Mouse (Mus musculus): ENCODE measurements around the gene Lmx1b.

Gene Lmx1b

DNA sequence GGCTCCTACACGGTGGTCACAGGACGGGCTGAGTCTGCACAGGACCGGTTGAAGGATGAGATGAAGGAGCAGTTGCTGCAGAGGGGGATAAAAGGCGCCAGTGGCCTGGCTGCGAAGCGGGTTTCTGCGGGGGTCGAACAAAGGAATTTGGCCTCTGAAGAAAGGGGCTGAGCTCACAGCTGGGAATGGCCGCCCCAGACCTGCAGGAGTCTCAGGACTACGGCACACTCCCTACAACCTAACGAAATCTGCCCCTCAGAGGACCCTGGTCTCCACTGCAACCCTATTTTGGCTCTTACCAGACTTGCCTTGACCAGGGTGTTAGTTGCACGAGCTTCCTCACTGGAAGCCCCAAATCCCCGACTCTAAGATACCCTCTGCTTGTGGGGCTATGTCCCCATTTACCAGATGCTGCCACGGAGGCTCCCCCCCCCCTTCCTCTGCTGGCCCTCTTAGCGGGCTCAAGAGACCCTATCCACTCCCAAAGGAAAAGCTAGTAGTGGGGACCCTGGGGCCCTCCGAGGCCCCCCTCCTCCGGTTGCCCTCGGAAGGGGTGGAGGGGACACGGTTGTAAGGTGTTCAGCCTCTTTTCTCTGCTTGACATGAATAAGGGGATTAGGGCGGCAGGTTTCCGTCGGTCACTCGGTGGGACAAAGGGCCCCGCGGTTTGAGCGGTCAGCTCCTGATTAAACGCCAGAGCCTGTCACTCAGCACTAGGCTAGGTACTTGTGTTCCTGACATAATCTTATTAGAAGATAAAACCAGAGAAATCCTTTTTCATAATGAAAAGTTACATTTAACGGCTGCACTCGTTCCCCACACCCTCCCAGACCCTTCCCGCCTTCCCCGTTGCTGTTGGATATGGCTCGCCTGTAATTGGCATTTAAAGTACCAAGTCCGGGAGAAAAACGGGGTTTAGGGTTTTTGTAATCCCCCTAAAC lies 10.0 kb downstream of the Lmx1b start:
- no peak for DNase-seq

DNA sequence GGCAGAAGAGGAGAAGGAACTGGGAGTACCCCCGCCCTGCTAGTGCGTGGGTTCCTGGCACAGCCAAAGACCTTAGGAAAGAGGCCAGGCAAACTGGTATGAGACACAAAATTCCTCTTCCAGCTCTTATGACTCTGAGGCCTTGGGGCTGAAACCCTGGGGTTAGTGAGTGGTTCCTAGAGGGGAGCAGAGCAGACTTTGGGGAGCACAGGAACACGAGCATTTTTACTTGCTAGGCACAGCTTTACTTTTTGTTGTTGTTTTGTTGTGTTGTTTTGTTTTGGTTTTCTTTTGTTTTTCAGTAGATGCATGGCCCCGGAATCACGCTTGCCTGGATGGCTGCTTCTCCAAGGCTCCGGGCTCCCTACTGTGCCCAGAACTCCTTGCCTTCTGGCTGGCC lies 10.7 kb downstream of the Lmx1b start:
- no peak for DNase-seq

DNA sequence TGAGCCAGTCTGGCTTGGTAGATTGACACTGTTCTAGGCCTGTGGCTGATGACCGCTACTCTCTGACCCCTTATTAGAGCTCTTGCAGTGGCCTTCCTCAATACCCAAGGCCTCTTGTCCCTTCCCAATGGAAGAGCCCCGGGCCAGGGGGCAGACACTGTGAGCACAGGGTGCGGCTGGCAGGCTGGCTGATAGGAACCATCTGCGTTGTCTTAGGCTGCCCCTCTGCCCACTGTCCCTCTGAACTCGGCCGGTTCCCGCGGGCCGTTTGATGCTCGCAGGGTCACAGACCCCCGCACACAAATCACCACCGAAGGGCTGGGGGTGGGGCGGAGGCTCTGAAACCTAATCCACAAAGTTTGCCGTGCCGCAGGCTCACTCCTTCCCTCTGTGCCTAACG lies 11.5 kb downstream of the Lmx1b start:
- DNase-seq: no peak

DNA sequence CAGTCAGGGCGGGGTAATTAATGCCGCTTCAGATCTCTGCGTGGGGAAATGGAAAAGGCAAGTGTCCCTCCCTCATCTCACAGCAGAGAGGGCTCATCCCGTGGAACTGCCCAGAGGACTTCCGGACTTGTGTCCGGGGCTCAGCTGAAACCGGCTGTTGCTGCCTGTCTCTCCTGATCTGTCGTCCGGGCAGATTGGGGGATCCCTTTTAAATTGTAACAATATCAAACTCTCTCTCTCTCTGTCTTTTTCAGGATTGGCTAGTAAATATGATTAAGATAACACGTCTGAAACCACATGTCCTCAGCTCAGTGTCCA lies 13.3 kb downstream of the Lmx1b start:
- DNase-seq: no peak

DNA sequence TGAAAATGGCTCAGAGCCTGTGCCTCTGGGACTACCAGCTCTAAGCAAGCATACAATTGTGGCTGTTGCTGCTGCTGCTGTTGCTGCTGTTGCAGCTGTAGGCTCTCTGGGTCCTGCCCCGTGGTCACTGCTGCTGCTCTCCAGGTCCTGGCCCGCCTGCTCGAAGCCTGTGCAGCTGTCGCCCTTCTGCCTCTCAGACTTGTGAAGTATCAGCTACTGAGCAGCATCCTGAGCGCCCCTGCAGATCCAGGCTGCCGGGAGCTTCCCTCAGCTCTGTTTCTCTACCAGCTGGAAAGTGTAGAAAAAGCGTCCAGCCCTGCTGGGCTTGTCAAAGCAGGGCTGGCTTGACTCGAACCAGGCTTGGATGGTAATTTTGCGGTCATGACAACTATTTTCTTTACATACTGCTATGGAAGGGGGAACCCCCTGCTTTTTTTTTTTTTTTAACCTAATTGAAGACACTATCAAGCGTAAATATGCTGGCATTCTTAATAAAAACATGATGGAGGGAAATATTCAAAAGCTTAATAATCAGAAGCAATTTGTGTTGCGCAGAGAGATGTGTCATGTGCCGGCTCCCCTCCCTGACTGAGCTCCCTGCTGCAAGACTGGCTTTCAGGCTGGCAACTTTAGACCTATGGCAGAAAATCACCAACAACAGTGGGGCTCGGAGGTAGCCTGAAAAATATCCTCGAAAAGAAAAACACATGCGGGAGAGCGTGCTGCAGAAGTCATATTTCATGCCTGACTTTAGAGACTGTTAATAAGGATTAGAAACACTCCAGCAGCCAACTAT lies 13.9 kb downstream of the Lmx1b start:
- no peak for DNase-seq

DNA sequence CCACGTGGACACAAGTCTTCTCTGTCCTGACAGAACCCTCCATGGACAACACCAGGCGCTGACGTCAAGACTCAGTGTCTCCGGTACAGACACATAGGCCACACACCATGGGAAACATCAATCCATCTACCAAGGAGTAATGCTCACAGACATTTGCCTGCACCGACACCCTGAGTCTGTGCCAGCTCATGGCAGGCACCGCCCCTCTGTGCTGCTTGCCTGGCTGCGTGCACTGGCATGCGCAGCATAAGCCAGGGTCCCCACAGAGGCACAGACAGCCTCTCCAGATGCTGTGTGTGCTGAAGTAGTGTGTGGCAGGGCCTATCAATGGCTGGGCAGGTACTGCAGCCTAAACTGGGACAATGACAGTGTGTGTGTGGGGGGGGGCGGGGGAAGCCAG lies 22.6 kb downstream of the Lmx1b start:
- DNase-seq: no peak

DNA sequence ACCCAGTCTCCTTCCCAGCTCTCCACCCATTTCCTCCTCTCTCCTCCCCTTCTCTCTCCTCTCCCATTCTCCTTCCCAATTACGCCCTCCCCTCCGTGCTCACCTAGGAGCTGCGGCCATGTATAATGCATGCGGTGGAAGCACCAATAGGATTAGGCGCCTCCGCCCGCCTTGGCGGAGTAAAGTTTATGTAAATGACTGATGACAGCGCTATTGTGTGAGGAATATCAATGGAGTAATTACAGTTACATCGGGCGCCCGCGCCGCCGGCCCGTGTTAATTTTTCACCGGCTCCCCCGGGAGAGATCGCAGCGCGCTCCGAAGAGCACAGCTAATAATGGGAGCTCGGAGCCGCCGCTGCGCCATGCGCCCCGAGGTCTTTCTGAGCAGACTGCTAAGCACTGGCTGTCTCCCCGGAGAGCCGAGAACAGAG lies 23.9 kb downstream of the Lmx1b start:
- DNase-seq: no peak

DNA sequence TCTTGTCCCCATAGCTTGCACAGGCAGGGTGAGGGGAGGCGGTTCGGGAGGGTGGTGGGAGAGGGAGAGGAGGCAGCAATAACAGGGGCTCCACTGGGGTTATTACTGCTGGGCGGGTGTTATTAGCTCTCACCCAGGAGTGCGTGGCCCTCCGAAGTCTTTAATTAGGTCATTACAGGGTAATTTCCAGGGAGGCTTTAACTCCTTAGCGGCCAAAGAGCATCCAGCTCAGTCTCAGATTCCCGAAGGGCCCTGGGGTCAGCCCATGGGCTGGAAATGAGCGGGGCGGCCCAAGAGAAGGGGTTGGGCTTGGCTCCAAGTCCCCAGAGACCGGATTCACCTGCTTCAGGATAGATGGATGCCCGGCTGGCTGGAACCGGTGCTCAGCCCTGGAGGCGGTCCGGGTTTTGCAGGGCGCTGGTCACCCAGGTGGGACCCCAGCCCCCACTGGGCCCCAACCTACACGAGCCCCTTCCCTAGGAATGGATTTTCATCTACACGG lies 24.4 kb downstream of the Lmx1b start:
- no peak for DNase-seq

DNA sequence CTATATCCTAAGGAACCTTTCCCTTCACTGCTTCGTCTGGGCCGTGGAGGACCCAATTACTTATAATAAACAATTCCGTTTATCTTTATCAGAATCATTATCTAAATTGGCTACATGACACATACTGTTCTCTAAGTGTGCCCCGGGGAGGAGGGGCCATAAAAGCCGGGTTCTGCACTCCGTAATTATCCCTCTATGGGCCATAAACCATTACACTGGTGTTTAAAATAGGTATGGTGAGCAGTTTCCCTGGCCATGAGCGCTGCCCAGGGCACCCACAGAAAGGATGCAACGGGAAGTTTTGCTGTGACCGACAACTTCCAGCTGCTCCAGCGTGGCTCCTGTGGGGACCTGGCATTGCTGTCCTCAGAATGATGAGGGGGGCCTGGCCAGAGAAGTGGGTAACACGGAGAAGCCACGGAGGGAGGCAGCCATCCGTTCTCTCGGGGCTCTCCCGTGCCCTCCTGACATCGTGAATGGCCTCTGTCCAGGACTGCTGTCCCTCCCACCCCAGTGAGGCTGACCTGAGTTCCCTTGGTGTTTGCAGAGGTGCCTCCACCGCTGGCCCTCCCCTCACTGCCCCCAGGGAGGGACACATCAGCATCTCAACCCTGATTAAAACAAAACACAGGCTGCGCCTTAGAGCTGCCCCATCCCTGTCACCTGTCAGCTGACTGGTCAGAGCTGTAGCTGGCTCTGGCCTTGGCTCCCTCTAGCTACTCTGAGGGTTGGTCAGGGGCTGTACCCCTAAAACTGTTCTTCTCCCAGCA lies 34.6 kb downstream of the Lmx1b start:
- no peak for DNase-seq

DNA sequence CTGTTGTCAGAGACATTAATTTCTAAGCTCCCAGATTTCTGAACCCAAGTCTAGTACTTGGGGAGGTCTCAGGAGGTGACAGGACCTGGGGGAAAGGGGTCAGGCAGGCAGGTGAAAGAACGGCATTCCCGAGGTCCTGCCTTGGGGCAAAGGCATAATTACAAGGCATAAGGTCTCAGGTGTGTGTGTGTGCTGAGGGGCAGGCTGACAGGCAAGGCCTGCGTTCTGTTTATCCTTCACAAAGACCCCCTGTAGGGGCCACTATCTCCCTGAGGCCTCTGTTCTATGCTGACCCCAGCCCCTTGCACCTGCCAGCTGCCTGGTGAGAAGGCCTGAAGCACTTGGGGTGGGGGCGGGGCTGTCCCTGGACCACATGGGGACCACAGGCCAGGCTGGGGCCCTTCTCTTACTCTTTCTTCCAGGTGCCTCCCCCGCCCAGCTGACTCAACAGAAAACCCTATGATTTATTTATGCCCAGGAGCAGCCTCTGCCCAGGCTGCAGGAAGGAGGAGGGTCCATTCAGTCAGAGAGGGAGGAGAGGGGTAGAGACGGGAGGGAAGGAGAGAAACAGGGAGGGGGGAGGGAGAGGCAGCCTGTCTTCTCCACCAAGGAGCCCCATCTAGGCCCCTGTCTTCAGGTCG lies 35.3 kb downstream of the Lmx1b start:
- no peak for DNase-seq

DNA sequence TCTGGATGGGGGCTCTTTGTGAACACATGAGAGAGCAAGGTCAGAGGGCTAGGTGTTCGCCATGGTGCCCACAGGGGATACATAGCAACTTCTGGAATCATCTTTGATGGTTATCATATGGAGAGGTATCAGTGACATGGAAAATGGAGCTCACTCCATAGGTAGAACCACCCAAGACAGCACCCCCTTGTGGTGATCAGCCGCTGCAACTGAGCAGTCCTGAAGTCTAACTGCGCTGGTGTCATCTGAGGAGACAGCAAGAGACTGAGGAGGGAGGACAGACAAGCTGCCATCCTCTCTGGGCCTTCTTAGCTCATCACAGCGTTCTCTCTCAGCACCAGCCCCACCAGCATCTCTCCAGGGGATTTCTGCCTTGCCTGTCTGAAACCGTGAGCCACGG lies 39.8 kb downstream of the Lmx1b start:
- DNase-seq: no peak

DNA sequence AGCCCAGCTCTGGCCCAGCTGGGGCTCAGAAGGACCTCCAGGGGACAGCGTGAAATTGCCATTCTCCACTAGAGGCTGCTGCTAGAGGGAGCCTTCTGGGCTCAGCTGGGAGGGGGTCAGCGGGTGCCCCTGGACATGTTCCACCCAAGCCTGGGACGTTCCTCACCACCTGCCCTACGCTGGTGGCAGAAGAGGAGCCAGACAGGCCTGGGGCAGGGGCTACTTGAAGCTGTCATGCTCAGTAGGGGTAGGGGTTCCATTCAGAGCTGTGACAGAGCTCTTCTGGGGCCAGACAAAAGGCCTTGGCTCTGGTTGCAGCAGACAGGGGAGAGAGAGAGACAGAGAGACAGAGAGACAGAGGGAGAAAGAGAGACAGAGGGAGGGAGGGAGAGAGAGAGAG lies 42.9 kb downstream of the Lmx1b start:
- no peak for DNase-seq

DNA sequence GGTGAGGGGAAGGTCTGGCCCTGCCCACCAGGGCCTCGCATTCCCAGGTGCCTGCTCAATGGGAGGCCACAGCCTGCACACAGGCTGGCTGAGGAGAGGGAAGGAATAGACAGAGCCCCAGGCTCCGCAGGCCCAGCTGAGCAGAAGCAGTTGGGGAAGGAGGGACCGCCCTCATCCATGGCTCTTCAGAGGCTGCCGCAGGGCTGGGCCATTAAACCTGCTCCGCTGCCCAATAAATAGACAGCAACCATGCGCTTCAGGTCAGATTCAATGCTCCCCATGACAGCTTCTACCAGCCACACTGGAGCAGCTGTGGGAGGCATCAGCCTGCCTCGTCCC lies 45.3 kb downstream of the Lmx1b start:
- no peak for DNase-seq

DNA sequence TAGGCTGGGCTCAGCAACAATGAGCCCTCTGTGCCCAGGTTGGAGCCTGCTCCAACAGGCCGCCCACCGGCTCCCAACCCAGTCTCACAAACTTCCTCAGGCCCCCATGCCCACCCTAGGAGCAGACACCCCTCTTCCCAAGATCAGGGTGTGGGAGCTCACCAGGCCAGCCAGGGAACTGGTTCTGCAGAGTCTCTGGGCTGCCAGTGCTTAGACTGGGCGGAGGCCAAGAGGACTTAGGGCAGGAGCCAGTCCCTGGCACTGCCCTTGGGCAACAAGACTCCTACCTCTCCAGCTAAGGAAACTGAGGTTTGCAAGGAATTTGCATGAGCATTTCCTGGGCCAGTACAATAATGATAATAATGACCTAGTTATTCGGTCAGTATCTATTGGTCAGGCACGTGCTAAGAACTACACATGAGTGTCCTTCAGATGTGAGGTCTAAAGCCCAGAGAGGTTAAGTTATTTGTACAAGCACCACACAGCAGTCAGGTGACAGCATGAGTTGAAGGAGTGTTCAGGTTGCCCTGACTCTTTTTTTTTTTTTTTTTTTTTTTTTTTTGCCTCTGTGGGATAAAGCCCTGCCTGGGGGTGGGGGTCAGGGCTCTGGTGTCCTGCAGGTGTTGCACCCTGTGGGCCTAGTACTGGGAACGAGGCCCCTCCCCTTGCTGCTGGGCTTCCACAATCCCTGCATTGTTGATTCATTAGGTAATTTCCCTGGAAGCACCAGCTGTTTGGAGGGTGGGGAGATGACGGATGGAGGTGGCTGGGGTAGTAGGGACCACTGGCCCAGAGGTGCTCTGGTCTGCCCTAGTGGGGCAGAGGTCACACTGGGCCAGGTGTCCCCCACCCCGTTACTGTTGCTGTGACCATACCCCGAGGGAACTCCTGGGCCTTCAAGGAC lies 45.9 kb downstream of the Lmx1b start:
- DNase-seq: no peak

DNA sequence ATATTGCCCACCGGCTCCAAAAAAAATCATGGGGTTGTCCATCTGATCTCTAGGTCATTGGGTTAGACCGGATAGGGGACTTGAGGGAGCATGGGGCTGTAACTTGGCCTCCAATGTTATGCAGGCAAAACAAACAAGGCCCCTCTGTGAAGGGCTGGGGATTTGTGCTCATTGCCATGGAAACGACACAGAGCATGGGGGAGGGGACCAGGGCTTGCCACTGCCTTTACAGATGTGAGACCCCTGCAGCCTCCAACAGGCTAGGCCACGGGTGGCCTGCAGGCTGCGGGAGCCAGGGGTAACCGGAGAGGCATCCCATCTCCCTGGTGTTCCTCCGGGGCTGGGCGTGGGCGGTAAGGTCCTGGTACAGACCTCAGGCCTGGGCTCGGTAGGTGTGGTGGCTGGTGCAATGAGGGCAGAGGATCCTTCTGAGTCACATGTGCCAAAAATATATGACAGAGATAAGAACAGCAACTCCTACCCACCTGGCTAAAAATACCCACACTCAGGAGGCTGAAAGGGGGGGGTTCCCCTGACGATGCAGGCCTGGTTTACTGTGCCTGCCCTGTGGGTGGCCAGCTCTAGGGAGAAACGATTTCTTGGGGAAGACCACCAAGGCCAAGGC lies 47.3 kb downstream of the Lmx1b start:
- no peak for DNase-seq

DNA sequence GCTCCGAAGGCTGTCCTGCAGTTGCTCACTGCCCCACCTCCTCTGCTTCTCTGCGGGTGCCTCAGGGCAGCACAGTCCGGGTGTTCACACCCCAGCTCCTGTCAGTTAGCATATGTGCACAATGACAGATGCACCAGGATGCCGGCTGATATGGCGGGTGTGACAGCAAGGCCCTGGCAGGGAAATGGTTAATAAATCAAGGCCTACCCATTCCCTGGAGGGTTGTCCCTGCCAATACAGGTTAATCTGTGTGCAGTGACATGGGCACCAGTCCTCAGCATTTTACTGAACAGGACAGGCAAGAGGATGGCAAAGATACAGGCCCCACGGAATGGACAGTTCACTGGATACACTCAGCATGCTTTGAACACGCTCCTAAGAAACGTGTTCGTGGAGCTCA lies 51.0 kb downstream of the Lmx1b start:
- DNase-seq: no peak

DNA sequence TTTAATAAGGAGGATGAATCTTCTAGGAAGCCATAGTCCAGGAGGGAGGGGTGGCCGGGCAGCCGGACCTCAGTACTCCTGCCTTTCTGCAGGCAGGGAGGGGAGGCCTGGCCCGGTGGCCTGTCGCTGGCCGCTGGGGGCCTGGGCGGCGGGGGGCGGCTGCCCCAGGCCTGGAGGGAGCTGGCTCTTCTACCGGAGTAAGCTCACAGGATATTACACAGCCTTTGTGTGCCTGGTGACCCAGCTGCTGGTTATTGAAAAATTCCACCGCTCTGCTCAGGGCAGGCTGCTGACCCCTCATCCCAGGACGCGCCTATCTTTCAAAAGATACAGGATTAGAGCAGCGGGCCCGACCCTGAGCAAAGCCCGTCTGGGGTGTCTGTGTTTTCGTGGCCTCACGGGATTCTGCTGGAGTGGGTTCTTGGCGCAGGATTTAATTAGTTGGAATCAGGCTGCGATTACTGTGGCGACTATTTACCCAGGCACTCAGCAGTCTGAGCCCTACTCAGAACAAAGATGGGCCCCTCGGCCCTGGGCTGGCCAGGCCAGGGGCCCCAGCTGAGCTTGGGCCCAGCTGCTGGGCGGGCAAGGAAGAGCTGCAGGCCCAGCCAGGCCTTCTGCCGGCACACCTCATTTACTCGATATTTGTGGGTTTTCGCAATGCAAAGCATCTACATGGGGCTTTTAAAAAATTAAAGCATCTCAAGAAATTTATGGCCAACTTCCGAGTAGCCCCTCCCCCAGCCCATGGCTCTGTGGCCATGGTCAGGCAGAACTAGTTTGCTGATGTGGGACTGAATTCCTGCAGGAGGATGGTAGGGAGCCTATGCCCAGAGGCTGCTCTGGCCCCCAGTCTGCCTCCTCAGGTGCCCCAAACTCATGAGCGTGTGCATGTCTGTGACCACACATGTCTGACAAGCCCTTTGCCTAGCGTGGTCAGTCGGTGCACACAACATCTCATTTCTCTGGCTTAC lies 55.1 kb downstream of the Lmx1b start:
- DNase-seq: no peak

DNA sequence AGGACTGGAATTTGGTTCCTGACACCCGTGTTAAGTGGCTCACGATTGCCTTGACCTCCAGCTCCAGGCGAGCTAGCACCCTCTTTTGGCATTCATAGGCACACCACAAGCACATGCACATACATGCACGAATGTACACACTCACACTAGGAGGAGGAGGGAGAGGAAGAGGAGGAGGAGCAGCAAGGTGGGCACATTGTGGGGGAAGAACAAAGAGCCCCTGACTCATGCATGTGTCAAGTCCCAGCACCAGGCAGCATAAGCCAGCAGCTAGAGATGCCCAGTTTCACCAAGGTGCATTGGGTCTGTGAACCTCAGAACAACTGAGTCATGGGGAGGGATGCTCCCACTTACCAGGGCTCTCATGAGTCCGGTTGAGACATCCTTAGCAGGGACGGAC lies 56.5 kb downstream of the Lmx1b start:
- DNase-seq: no peak

DNA sequence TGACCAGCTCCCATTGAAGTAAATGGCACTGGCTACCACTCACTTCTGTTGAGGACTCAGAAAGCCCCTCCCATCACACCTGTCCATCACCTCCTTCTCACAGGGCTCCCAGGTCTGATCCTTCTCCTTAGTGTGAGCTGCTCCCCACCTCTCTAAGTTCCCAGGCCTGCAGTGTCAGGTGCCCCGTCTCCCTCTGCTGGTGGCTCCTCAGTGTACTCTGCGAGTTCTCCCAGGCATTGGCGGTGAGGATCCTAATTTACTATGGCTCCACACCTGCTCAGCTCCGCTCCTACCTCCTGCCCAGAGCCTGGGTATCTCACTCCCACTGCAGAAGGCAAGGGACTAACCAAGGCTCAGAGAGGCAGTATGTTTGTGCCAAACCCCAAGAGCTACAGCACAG lies 57.0 kb downstream of the Lmx1b start:
- no peak for DNase-seq

DNA sequence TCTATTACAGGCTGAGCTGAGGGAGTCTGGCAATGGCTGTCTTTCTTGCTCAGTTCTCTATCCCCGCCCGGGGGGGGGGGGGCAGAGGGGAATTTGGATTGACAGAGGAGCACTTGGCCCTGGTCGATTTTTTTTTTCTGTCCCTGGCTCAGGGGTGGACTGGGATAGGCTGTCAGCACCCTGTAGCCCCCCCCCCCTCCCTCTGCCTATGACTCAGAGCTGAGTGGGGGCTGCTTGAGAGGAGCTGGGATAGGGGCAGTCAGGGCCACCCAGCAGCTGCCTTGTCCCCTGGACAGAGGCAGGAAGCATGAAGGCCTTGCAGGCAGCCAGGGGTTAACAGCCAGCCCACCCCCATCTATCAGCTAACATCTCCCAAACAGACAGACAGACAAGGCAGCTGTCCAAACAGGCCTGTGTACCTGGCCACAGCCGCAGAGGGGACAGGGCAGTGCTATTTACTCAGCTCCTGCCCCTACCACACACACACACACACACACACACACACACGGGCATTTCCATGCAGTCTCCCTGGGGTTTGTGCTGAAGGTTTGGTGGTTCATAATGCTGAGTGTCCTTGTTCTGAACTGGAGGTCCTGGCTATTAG lies 57.8 kb downstream of the Lmx1b start:
- DNase-seq: no peak
